Mouse (Mus musculus) yolk sac, embryonic 10.5 days (tissue): ENCODE results near the gene Lrrfip2.
A peak's percentile ranks its signal among the peaks of the same experiment; 100 is the strongest.

ENCODE experiments used
- DNase-seq: peaks from one replicate; pipeline ENCODE4 v3.0.0-alpha.2; 2017; ENCODE audit warnings: low spot score

Gene Lrrfip2

DNA sequence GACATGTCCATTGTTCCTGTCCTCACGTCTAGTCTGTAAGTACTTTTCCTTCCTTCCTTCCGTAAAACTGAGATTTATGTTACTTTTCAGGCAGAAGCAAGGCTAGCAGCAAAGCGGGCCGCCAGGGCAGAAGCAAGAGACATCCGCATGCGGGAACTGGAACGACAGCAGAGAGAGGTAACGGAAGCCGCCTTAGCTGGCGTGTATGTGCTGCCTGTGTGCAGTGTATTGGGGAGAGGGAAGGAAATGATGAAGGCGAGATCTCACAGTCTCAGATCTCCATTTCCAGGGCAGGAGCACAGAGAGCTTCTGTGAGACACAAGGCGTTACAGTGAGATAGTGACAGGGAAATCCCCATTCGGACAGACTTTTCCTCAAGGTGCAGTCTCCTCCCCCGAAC lies 43.8 kb downstream of the Lrrfip2 start:
- DNase-seq: no peak

DNA sequence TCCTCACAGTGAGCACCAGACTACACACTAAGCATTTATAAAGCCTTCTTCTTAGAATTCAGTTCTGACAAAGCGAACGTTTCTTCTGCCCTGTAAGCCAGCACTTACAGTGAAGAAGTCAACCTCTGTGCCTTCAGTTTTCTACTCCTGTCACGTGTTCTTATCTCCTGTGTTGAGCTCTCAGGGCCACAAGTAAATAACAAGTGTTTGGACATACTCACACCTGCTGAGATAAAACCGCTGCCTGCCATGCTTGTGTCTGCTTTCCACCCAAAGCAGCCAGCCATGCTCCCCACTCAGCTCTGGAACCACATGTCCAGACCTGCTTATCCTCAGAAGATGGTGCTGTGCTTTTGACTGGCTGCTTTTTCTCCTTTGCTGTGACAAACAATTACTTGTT lies 49.2 kb downstream of the Lrrfip2 start:
- peak; percentile 51 for DNase-seq

DNA sequence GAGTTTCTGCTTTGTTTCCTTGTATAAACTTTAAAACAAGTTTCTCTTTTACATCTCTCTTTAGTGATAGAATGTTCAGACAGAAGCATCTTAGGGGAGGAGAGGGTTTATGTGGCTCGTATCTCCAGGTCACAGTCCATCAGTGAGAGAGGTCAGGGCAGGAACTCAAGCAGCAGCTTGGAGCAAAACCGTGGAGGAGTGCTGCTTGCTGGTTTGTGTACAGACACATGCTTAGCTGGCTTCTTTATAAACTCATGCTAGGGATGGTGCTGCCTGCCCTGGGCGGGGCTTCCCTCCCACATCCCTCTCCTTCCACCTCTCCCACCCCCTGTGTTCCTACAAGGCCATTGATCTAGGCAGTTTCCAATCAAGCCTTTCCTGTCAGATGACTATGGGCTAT lies 53.0 kb downstream of the Lrrfip2 start:
- DNase-seq: peak; percentile 57

GRCm38 (mm10) chr9:111174071-111174470 lies 56.7 kb downstream of the Lrrfip2 start:
- peak; percentile 21 for DNase-seq

- DNase-seq: no peak
These were observed 61.6 kb downstream of the Lrrfip2 start for GRCm38 (mm10) chr9:111178971-111179370.

DNA sequence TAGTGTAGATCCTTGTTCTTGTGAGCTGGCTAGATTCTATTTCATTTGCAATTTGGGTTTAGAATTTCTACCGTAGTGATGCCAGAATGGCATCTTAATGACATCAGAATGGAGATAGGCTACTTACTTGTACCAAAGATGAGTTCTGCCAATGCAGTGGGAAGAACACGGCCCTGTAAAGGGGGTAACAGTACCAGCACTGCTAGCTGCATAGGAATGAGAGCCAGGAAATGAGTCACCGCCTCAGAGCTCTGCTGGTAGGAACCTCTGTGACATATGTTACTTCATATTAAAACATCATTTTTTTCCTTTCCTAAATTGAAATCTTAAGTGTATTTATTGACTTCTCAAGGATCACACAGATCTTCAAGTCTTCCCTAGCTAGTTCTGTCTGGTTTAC lies 64.8 kb downstream of the Lrrfip2 start:
- no peak for DNase-seq

DNA sequence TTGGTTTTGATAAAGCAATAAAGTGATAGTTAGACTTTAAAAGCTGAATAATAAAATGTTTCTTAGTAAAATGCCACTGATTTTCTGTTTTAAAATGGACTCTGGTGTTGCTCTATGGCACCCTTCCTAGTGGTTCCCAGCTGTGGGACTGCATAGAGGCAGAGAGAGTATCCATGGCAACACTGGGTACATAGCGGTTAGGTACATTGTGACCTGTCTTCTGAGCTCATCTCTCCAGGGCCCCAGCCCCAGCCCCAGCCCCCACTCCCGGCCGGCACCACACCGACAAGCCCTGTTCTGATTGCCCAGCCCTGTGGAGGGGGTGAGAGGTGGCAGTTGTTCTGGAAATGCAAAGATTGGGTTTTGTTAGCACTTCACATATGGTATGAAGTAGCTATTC lies 67.5 kb downstream of the Lrrfip2 start:
- no peak for DNase-seq

DNA sequence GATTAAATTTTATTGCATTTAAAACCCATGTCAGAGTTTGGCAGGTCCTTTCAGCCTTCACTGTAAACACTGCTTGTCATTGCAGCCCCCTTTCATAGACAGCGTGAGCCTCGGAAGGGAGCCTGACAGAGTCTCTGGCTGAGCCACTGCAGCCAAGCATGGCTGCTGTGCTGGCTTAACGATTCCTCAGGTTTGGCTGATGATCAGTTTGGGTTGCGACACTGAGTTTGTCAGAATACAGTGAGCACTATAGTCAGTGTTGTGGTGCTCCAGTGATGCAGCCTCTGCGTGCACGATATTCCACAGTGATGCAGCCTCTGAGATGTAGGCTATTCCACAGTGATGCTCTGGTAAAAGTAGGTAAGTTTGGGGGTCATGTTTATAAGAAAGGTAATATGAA lies 69.5 kb downstream of the Lrrfip2 start:
- DNase-seq: no peak

- no peak for DNase-seq
These were observed 71.3 kb downstream of the Lrrfip2 start for GRCm38 (mm10) chr9:111188731-111189130.

- no peak for DNase-seq
These were observed 75.8 kb downstream of the Lrrfip2 start for GRCm38 (mm10) chr9:111193211-111193610.

DNA sequence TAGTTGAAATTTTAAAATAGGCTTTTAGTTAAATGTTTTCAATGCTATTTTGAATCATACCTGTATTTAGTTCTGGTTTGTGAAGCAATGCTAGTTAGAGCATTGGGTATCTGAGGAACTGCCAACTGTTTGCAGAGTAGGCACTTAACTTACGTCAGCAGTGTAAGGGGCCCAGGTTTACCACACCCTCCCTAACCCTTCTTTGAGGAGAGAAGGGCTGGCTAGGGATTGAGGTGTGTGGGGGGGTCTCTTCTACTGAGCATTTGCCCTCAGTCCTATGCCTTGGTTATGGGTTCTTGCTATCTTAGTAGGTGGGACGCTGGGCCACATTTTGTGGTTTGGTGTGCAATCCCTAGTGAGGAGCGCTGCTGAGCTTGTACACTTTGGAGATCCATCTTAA lies 79.7 kb downstream of the Lrrfip2 start:
- DNase-seq: no peak

GRCm38 (mm10) chr9:111197712-111198111 lies 80.3 kb downstream of the Lrrfip2 start:
- no peak for DNase-seq

DNA sequence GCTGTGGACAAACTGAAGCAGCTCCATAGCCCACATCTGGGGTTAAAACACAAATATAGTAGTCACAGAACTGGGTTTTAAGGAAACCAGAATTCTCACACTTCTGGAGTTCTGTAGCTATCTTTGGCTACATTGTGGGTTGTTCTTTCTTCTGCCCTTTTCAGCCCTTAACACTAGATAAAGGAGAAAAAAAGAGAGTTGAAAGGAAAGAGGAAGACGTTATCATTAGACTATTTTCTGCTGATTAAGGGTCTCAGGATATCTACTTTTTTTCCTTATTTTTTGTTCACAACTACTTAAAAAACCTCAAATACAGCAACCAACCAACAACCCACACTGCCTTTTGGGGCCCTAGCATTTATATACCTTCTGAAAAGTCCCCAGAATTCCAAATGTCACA lies 80.9 kb downstream of the Lrrfip2 start:
- DNase-seq: no peak

- DNase-seq: no peak
These were observed 82.8 kb downstream of the Lrrfip2 start for GRCm38 (mm10) chr9:111200208-111200607.

GRCm38 (mm10) chr9:111204601-111205375 lies 87.4 kb downstream of the Lrrfip2 start:
- peak; percentile 40 for DNase-seq

GRCm38 (mm10) chr9:111207683-111208082 lies 90.3 kb downstream of the Lrrfip2 start:
- no peak for DNase-seq

DNA sequence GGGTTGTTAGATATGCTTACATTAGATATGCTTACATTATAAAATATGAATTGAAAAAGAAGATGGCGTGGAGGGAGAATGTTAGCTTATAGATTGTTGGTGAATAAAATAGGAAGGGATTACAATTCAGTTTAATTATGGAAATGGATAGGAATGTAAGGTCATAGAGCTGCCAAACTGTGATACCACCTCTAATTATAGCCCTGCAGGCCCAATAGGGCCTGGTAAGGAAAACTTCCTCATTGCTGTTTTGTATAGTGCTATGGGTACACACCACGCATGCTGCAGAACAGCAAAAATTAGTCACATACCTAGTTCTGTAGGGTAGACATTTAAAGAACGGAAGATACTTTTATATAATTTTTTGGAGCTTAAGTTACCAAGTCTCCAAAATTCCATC lies 90.8 kb downstream of the Lrrfip2 start:
- DNase-seq: no peak

- no peak for DNase-seq
These were observed 91.8 kb downstream of the Lrrfip2 start for GRCm38 (mm10) chr9:111209158-111209699.

GRCm38 (mm10) chr9:111210412-111210811 lies 93.0 kb downstream of the Lrrfip2 start:
- no peak for DNase-seq

DNA sequence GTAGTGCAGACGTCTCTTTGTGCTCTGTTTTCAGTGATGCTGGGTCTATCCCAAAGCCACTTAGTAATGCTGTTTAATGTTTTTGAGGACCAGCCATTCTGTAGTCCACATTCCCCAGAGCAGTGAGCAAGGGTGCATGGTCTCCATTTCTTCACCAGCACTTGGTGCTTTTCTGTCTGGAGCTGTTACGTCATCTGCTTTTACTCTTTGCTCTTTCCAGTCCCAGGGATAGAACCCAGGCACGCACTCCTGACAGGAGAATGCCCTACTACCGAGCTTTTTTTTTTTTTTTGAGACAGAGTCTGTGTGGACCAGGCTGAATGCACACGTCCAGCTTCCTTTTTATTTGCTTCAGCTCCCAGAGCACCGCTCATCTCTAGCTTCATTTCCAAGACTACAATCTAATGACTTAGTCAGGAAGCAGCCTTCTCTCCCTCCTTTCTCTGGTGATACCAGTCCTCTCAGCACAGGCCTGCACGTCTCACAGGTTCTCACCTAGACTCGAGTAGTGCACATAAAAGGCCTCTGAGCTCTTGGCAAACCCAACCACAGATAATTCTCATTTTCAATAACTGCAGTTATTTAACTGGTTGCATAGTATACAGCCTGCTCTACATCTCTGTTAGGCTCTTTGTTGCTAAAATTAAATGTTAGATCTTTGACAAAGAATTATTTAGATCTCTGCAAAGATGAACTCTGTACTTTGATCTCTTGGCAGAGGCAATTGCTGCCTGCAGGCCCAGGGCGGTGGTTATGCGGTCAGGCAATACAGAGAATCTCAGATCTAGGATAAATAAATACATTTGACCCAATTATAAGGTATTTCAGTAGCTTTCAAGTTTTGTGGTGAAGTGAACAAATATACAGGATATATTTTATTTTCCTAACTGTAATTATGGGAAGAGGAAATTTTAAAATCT lies 94.0 kb downstream of the Lrrfip2 start:
- DNase-seq: peak; percentile 19

GRCm38 (mm10) chr9:111213501-111213900 lies 96.1 kb downstream of the Lrrfip2 start:
- no peak for DNase-seq

DNA sequence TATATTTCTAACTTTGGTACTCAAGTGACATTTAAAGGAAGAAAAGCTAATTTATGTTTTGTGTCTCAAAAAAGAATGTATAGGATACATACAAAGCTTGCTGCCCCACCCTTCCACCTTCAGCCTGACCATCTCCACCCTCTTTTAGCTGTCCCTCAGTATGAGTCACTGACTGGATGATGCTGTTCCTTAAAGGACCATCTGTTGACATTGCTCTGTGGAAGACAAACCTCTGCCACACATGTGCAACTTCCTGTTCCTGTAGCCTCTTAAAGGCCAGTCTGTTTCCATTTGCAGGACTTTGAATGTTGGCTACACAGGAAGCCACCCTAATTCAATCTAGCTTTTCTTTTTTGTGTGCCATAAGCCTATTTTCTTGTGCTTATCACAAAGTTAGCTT lies 99.0 kb downstream of the Lrrfip2 start:
- no peak for DNase-seq

- DNase-seq: no peak
These were observed 103.2 kb downstream of the Lrrfip2 start for GRCm38 (mm10) chr9:111220551-111221080.
